Mouse (Mus musculus) embryonic stem cell, embryonic (primary cell): ENCODE data around the gene Dhx29.

ENCODE experiments used
- CTCF ChIA-PET, 4 experiments: fragments of 300-600 bp in 2 of 4; fragments of 350-600 bp in 2 of 4; sonication (Branson Sonifier 250); formaldehyde crosslinking; loops; one replicate each; lab custom pipeline; 2022; ENCODE audit warnings: inconsistent platforms in 2 of 4; lab: Charles Lee
- POLR2A ChIA-PET, 4 experiments: fragments of 300-600 bp in 2 of 4; fragments of 350-600 bp in 2 of 4; sonication (Branson Sonifier 250); formaldehyde crosslinking; loops; one replicate each; lab custom pipeline; 2022; ENCODE audit warnings: antibody characterized with exemption in 4 of 4, inconsistent platforms in 1 of 4; lab: Charles Lee

Dhx29 gene

DNA sequence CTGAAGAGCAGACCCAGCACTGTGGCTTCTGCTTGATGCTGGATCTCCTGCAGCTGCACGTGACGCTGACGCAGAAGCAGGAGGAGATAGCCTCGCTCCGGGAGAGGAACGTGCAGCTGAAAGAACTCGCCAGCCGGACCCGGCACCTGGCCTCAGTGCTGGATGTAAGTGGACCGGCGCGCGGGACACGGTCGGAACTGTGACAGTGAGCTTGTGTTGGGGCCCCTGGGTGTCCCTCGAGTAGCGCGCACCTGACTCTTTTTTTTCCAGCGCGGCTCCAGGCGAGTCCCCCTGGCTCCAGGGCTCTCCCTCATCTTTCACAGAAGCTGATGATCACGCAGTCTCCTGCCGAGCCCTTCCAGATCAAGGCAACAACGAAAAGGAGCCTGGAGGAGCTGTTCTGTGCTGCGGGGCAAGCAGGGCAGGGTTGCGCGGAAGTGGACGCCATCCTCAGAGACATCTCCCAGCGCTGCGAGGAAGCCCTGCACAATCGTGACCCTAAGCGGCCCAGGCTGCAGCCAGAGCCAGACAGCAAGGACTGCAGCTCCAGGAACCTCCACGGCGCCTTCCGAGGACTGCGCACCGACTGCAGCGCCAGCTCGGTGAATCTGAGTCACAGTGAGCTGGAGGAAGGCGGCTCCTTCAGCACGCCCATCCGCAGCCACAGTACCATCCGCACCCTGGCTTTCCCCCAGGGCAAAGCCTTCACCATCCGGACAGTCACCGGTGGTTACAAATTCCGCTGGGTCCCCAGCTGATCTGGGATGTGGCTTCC lies 71.4 kb downstream of the Dhx29 start:
- ChIA-PET CTCF (interaction anchor here (0.7 to 1.6 kb wide), 8 partner anchors 9 to 466 kb away, joined by 3 to 7 read pairs (median 5); partner anchors contain the start of gene Ccno (in 1 of the 4)), POLR2A (interaction anchor here (0.6 to 2.7 kb wide), 8 partner anchors 8 to 325 kb away, joined by 3 to 18 read pairs (median 4); partner anchors contain the start of gene Ccno (in 3 of the 4))

DNA sequence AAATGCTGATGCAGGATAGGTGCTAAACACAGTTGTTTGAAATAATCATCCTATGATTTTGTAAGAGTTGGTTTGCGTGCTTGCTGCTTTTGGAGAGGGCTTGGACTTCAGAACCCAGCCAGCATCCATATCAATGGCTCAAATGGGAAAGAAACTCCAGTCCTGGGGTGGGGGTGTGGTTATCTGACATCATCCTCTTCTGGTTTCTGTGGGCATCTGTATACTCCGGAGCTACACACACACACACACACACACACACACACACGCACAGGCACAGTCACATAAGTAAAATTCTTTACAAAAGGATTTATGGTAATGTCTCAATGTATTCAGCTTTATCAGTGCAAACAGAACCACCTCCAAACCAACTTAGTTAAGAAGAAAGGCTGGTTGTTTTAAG lies 72.8 kb downstream of the Dhx29 start:
- ChIA-PET POLR2A (interaction anchor here in 1 of 4 experiments (1.9 kb wide), 1 partner anchor 10 kb away, joined by 6 read pairs; no protein-coding TSS in a partner anchor), CTCF (no interaction called here)

DNA sequence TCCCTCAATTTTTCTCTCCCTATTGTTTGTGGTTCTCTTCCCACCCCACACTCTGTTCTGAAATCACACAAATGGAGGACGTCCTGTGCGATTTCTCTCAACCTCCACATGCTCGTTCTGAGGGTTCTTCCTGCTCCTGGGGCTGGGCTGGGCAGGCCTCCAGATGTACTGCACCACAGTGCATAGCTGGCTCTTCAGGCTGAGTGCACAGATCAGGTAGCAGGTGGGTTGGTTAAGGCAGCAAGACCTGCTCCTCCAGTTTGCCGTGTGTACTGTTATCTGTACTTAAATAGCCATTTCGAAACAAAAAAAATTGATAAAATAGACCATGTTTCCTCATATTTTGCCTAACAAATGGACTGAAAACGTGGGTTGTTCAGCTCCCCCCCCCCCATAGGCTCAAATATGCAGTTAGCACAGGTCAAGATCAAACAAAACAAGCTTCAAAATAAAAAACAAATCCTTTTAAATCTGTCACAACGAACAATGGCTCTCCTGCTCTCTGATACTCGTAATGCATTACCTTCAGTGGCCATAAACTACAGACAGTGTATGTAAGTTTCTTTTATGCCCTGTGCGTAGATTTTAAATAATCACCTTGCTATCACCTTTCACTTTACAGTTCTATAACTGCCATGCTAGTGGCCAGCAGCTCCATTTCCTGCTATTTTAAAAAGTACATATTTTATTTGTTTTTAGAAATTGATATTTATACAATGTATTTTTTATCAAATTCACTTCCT lies 73.5 kb downstream of the Dhx29 start:
- POLR2A ChIA-PET = interaction anchor here in 1 of 4 experiments (0.8 to 1.9 kb wide), 3 partner anchors 11 to 253 kb away, joined by 3 to 6 read pairs (median 4); no protein-coding TSS in a partner anchor
- CTCF ChIA-PET = interaction anchor here in 3 of 4 experiments (0.6 to 0.7 kb wide), 3 partner anchors 23 to 148 kb away, joined by 3 to 4 read pairs (median 3); partner anchors contain the start of gene Gpx8 (in 1 of the 3)

DNA sequence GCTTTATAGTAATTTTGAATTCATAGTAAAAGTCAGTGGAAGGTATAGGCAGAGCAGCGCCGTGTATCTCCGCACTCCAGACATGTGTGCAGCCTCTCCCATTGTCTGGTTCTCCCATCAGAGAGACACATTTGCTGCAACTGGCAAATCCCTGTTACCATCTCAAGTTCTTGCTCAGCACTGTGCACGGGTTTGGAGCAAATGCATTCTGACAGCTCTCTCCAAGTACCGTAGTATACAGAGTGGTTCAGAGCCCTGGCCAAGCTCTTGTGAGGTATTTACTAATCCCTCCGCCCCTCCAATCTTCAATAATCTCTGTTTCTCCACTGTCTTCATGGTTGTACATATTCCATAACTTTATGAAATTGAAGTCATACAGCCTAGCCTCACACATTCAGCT lies 85.4 kb downstream of the Dhx29 start:
- ChIA-PET CTCF (interaction anchor here in 1 of 4 experiments (0.5 to 1.0 kb wide), 2 partner anchors 24 to 33 kb away, joined by 5 to 6 read pairs; partner anchors contain the start of gene Gpx8), POLR2A (interaction anchor here in 1 of 4 experiments (1.6 kb wide), 1 partner anchor 11 kb away, joined by 4 read pairs; no protein-coding TSS in a partner anchor)

DNA sequence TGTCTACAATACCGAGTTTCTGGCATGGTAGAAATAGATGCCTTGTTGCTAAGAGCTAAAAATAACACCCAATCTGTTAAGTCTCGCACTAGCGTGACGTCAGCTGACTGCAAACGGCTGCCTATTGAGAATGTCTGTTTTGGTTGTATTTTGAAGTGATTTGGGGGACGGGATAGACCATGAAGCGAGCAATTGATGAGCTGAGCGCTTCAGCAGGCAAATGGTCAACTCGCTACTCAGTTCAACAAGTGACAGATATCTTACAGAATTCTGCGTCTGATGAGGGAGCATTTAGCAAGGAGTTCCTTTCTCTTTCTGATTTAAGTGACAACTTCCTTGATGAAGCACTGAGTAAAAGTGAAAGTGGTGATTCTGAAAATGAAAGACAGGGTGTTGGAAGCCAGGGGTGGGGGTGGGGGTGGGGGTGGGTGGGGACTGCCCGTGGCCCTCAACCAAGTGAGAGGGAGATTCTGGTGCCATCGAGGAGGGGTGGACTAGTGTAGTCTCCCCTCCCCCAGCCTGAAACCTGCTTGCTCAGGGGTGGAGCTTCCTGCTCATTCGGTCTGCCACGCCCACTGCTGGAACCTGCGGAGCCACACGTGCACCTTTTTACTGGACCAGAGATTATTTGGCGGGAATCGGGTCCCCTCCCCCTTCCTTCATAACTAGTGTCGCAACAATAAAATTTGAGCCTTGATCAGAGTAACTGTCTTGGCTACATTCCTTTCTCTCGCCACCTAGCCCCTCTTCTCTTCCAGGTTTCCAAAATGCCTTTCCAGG lies 86.1 kb downstream of the Dhx29 start:
- CTCF ChIA-PET = interaction anchor here in 1 of 4 experiments (1.0 kb wide), 1 partner anchor 23 kb away, joined by 5 read pairs; no protein-coding TSS in a partner anchor
- POLR2A ChIA-PET = interaction anchor here in 2 of 4 experiments (0.6 to 1.6 kb wide), 3 partner anchors 12 to 190 kb away, joined by 3 to 4 read pairs (median 3); no protein-coding TSS in a partner anchor
